Mouse (Mus musculus) thymus, postnatal 0 days (tissue): Measurements from ENCODE around the gene Rnft2. TPM values are rescaled to one million over a fixed set of nuclear protein-coding genes. Genes with fewer than 3 reads are reported as not detected.

Experiments
- DNase-seq: peaks from one replicate; pipeline ENCODE4 v3.0.0-alpha.2; 2015; ENCODE audit warnings: low spot score
- polyA plus RNA-seq: library from polyadenylated mRNA; unstranded; fragments of >200 nt; fragmentation: Nextera tagmentation; extraction: Ambion mirVana; gene quantifications from 2 replicates; pipeline ENCODE4 v1.2.1, GENCODE M21; 2015

Rnft2 gene
- polyA plus RNA-seq, 1 experiment from 2014 or later = 0.51 TPM

DNA sequence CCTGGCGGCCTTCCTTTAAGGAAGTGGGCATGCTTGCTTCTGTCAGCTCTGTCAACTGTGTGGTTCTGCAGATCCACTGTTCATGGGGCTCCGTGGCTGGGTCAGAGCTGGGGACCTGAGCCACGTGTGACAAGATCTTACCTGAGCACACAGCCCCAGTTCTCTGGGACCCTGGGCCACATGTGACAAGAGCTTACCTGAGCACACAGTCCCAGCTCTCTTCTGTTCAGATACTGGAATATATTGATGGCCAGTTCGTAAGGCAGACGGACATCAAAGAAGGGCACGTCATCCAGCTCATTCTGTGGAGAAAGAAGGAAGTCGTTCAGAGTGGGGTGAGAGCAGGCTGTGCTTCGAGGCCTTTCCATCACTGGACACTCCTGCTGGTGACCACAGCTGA, 102.4 kb downstream of the Rnft2 start:
- no peak for DNase-seq

Other genes with a start within 250 kb of the Rnft2 start
- gene Tesc, start 217.4 kb downstream of the Rnft2 start, polyA plus RNA-seq = 13.7 and 15.8 TPM in 2 replicates
- gene Fbxw8, start 89.7 kb downstream of the Rnft2 start, polyA plus RNA-seq = 8.1 TPM in 2 replicates
- gene Hrk, start 80.5 kb downstream of the Rnft2 start, polyA plus RNA-seq = 0.08 and 0.10 TPM in 2 replicates
- 4.2 and 4.7 TPM in 2 replicates for gene 2410131K14Rik, start 111 bp upstream of the Rnft2 start, polyA plus RNA-seq